Mouse (Mus musculus) layer of hippocampus, adult 9-10 months (tissue): ENCODE results near the gene Topors.
"Not testable (repeated sequence)": the region's sequence is repeated elsewhere in the genome, so short reads cannot be mapped to it uniquely, and the experiment has no call there.

Experiments used
- DNase-seq: peaks from one replicate; pipeline ENCODE4 v3.0.0; 2022; ENCODE audit warnings: low spot score

Gene Topors

GRCm38 (mm10) chr4:40269430-40270032 lies at the start of gene Topors, which contains the start of gene Smim27:
Gene Topors (minus strand): TSS chr4:40269850.
Gene Smim27 (plus strand): TSS chr4:40269579.
- DNase-seq: peak; percentile 88

- DNase-seq: no peak
These were observed 47.8 kb upstream of the Topors start for GRCm38 (mm10) chr4:40317404-40317803.

GRCm38 (mm10) chr4:40313026-40313425 lies 43.4 kb upstream of the Topors start:
- DNase-seq: no peak

- no peak for DNase-seq
These were observed 42.6 kb upstream of the Topors start for GRCm38 (mm10) chr4:40312213-40312612.

- no peak for DNase-seq
These were observed 41.2 kb upstream of the Topors start for GRCm38 (mm10) chr4:40310796-40311383.

- DNase-seq: no peak
These were observed 40.0 kb upstream of the Topors start for GRCm38 (mm10) chr4:40309682-40310081.

- no peak for DNase-seq
These were observed 32.9 kb upstream of the Topors start for GRCm38 (mm10) chr4:40302445-40303125.

- DNase-seq: peak; percentile 62
These were observed 31.6 kb upstream of the Topors start for GRCm38 (mm10) chr4:40301076-40301789.

- DNase-seq: no peak
These were observed 29.5 kb upstream of the Topors start for GRCm38 (mm10) chr4:40299169-40299568.

GRCm38 (mm10) chr4:40291511-40291910 lies 21.9 kb upstream of the Topors start:
- DNase-seq: not testable (repeated sequence)

GRCm38 (mm10) chr4:40289046-40289445 lies 19.4 kb upstream of the Topors start:
- DNase-seq: no peak

- no peak for DNase-seq
These were observed 17.8 kb upstream of the Topors start for GRCm38 (mm10) chr4:40287415-40287814.

GRCm38 (mm10) chr4:40285582-40285981 lies 15.9 kb upstream of the Topors start:
- peak; percentile 71 for DNase-seq

- peak; percentile 77 for DNase-seq
These were observed 9.7 kb upstream of the Topors start, which contains the start of gene Ndufb6 for GRCm38 (mm10) chr4:40279276-40279900. Gene Ndufb6 (minus strand): TSS chr4:40279421.

GRCm38 (mm10) chr4:40278880-40279275 lies 9.2 kb upstream of the Topors start:
- DNase-seq: no peak

- DNase-seq: no peak
These were observed 815 bp downstream of the Topors start for GRCm38 (mm10) chr4:40268835-40269234.

GRCm38 (mm10) chr4:40268204-40268813 lies 1.3 kb downstream of the Topors start:
- peak; percentile 68 for DNase-seq

GRCm38 (mm10) chr4:40267681-40268080 lies 2.0 kb downstream of the Topors start:
- DNase-seq: no peak

- DNase-seq: no peak
These were observed 5.3 kb downstream of the Topors start for GRCm38 (mm10) chr4:40264321-40264720.

GRCm38 (mm10) chr4:40254385-40255103 lies 15.1 kb downstream of the Topors start:
- DNase-seq: no peak

GRCm38 (mm10) chr4:40253766-40254165 lies 15.9 kb downstream of the Topors start:
- DNase-seq: no peak
